Comparison of ENCODE assay signal across 25 mouse cellular contexts in genomic region chr5:84346728-84347499, GRCm38 (mm10).
DNase-seq lines count a peak whose midpoint lies in the region; ATAC-seq and TF ChIP-seq lines count a peak whose summit lies in the region.
"Had no signal": no experiment of that assay in that cellular context is flagged by ENCODE, and none has a peak within 500 bp of the region (broad histone marks: within the 10 kb centered on the region; RNA-seq: fewer than 3 reads in every experiment).

No protein-coding gene starts in this region.

- 63% methylated on average over 2 of the region's 2 CpGs for WGBS in forebrain, embryonic 13.5 days
- WGBS in forebrain, postnatal 0 days = 61% methylated on average over 2 of the region's 2 CpGs
- WGBS in hindbrain, embryonic 15.5 days = 89% methylated on average over 2 of the region's 2 CpGs
- 84% methylated on average over 2 of the region's 2 CpGs for WGBS in hindbrain, embryonic 16.5 days
- 73% methylated on average over 2 of the region's 2 CpGs for WGBS in midbrain, embryonic 13.5 days
- WGBS in midbrain, embryonic 15.5 days = 89% methylated on average over 2 of the region's 2 CpGs

- H3K4me1 ChIP-seq in forebrain, embryonic 13.5 days = peaks cover 4% of the 10 kb centered on the region; the same call in 1 of the 2 replicates
- no peaks in the 10 kb centered on the region for H3K4me1 ChIP-seq in forebrain, postnatal 0 days (ENCODE audit: insufficient read depth)
- H3K4me1 ChIP-seq in hindbrain, embryonic 15.5 days (replicated peaks) = no peaks in the 10 kb centered on the region
- no peaks in the 10 kb centered on the region for H3K4me1 ChIP-seq in hindbrain, embryonic 16.5 days (ENCODE audit: control insufficient read depth, insufficient read depth, low read depth, low read length)
- H3K4me1 ChIP-seq in midbrain, embryonic 13.5 days (replicated peaks) = peaks cover 11% of the 10 kb centered on the region
- H3K4me1 ChIP-seq in midbrain, embryonic 15.5 days = no peaks in the 10 kb centered on the region
- H3K4me1 ChIP-seq: heart, embryonic 10.5 days; heart, embryonic 13.5 days; hindbrain, embryonic 12.5 days had no signal

- H3K4me3 ChIP-seq in forebrain, embryonic 13.5 days = no peak overlapping the region
- no peak overlapping the region for H3K4me3 ChIP-seq in forebrain, postnatal 0 days (ENCODE audit: low read depth, low read length)
- no peak overlapping the region for H3K4me3 ChIP-seq in hindbrain, embryonic 15.5 days
- H3K4me3 ChIP-seq in hindbrain, embryonic 16.5 days (ENCODE audit: low read length) = no peak overlapping the region
- no peak overlapping the region for H3K4me3 ChIP-seq in midbrain, embryonic 13.5 days (replicated peaks)
- H3K4me3 ChIP-seq in midbrain, embryonic 15.5 days = no peak overlapping the region
- H3K4me3 ChIP-seq: forebrain, embryonic 12.5 days; heart, adult 2 months; heart, embryonic 10.5 days; heart, embryonic 13.5 days; hindbrain, embryonic 12.5 days had no signal

- H3K27me3 ChIP-seq in forebrain, embryonic 13.5 days = no peaks in the 10 kb centered on the region
- H3K27me3 ChIP-seq in forebrain, postnatal 0 days (ENCODE audit: insufficient read depth, low read length) = no peaks in the 10 kb centered on the region
- H3K27me3 ChIP-seq in hindbrain, embryonic 15.5 days = no peaks in the 10 kb centered on the region
- no peaks in the 10 kb centered on the region for H3K27me3 ChIP-seq in hindbrain, embryonic 16.5 days (replicated peaks; ENCODE audit: control insufficient read depth, insufficient read depth, low read length)
- no peaks in the 10 kb centered on the region for H3K27me3 ChIP-seq in midbrain, embryonic 13.5 days
- no peaks in the 10 kb centered on the region for H3K27me3 ChIP-seq in midbrain, embryonic 15.5 days (replicated peaks)
- H3K27me3 ChIP-seq: CH12.LX; forebrain, embryonic 12.5 days; heart, embryonic 13.5 days; hindbrain, embryonic 12.5 days; Patski had no signal

- no peak for DNase-seq in forebrain, postnatal 0 days
- no peak for DNase-seq in layer of hippocampus, postnatal 36 days
- DNase-seq: adrenal gland, postnatal 10 days; adrenal gland, postnatal 36 days; B cell, adult 2 months; cerebellum, adult 18-20 months; cerebellum, adult 9-10 months; cerebellum, postnatal 14 days; gastrocnemius, postnatal 10 days; gastrocnemius, postnatal 36 days; heart, adult 2 months; heart, postnatal 14 days; heart, postnatal 4 days had no signal

- no peak overlapping the region for H3K4me2 ChIP-seq in forebrain, embryonic 13.5 days
- no peak overlapping the region for H3K4me2 ChIP-seq in forebrain, postnatal 0 days (ENCODE audit: low read depth)
- no peak overlapping the region for H3K4me2 ChIP-seq in hindbrain, embryonic 15.5 days
- no peak overlapping the region for H3K4me2 ChIP-seq in hindbrain, embryonic 16.5 days (ENCODE audit: low read length)
- no peak overlapping the region for H3K4me2 ChIP-seq in midbrain, embryonic 13.5 days (replicated peaks)
- no peak overlapping the region for H3K4me2 ChIP-seq in midbrain, embryonic 15.5 days
- H3K4me2 ChIP-seq: forebrain, embryonic 12.5 days; heart, embryonic 13.5 days; hindbrain, embryonic 12.5 days had no signal

- no peak overlapping the region for H3K9ac ChIP-seq in forebrain, embryonic 13.5 days
- H3K9ac ChIP-seq in forebrain, postnatal 0 days = no peak overlapping the region
- H3K9ac ChIP-seq in hindbrain, embryonic 15.5 days = no peak overlapping the region
- H3K9ac ChIP-seq in hindbrain, embryonic 16.5 days (ENCODE audit: low read depth, low read length) = no peak overlapping the region
- no peak overlapping the region for H3K9ac ChIP-seq in midbrain, embryonic 13.5 days (replicated peaks)
- H3K9ac ChIP-seq in midbrain, embryonic 15.5 days = no peak overlapping the region
- H3K9ac ChIP-seq: forebrain, embryonic 12.5 days; heart, embryonic 13.5 days; hindbrain, embryonic 12.5 days had no signal

- no peak for TF ChIP-seq CTCF in forebrain, postnatal 0 days (IDR thresholded peaks at IDR 0.05; ENCODE audit: low read depth)

- peak; percentile 59; the same call in 1 of the 2 replicates for ATAC-seq in forebrain, embryonic 13.5 days
- ATAC-seq in forebrain, postnatal 0 days = no peak
- ATAC-seq in hindbrain, embryonic 15.5 days (ENCODE audit: low FRiP score, low read depth) = 0 out of 2 replicates have a peak, but pooled peaks have one; percentile 27
- ATAC-seq in hindbrain, embryonic 16.5 days = no peak
- peak; percentile 63; the same call in 1 of the 2 replicates for ATAC-seq in midbrain, embryonic 13.5 days
- peak; percentile 42; the same call in 1 of the 2 replicates for ATAC-seq in midbrain, embryonic 15.5 days (replicated peaks)
- ATAC-seq: Patski had no signal

- H3K36me3 ChIP-seq in forebrain, embryonic 13.5 days (ENCODE audit: poor library complexity, severe bottlenecking) = no peaks in the 10 kb centered on the region
- H3K36me3 ChIP-seq in forebrain, postnatal 0 days (ENCODE audit: insufficient read depth) = no peaks in the 10 kb centered on the region
- H3K36me3 ChIP-seq in hindbrain, embryonic 15.5 days = no peaks in the 10 kb centered on the region
- no peaks in the 10 kb centered on the region for H3K36me3 ChIP-seq in hindbrain, embryonic 16.5 days (ENCODE audit: control insufficient read depth, insufficient read depth, low read length)
- no peaks in the 10 kb centered on the region for H3K36me3 ChIP-seq in midbrain, embryonic 13.5 days
- no peaks in the 10 kb centered on the region for H3K36me3 ChIP-seq in midbrain, embryonic 15.5 days (replicated peaks)
- H3K36me3 ChIP-seq: forebrain, embryonic 12.5 days; G1E; heart, embryonic 10.5 days; heart, embryonic 13.5 days; hindbrain, embryonic 12.5 days had no signal

- no peaks in the 10 kb centered on the region for H3K9me3 ChIP-seq in forebrain, embryonic 13.5 days (replicated peaks)
- H3K9me3 ChIP-seq in forebrain, postnatal 0 days (ENCODE audit: low read length) = no peaks in the 10 kb centered on the region
- H3K9me3 ChIP-seq in hindbrain, embryonic 15.5 days = no peaks in the 10 kb centered on the region
- H3K9me3 ChIP-seq in hindbrain, embryonic 16.5 days (ENCODE audit: control insufficient read depth, low read length) = no peaks in the 10 kb centered on the region
- no peaks in the 10 kb centered on the region for H3K9me3 ChIP-seq in midbrain, embryonic 13.5 days
- no peaks in the 10 kb centered on the region for H3K9me3 ChIP-seq in midbrain, embryonic 15.5 days
- H3K9me3 ChIP-seq: forebrain, embryonic 12.5 days; G1E; heart, embryonic 10.5 days; heart, embryonic 13.5 days; hindbrain, embryonic 12.5 days had no signal

- no peak overlapping the region; the same call in 1 of the 2 replicates for H3K27ac ChIP-seq in forebrain, embryonic 13.5 days
- no peak overlapping the region for H3K27ac ChIP-seq in forebrain, postnatal 0 days (ENCODE audit: low read depth, low read length)
- no peak overlapping the region for H3K27ac ChIP-seq in hindbrain, embryonic 15.5 days (replicated peaks)
- no peak overlapping the region for H3K27ac ChIP-seq in hindbrain, embryonic 16.5 days (ENCODE audit: low read depth, low read length)
- H3K27ac ChIP-seq in midbrain, embryonic 13.5 days = no peak overlapping the region
- no peak overlapping the region for H3K27ac ChIP-seq in midbrain, embryonic 15.5 days
- H3K27ac ChIP-seq: forebrain, embryonic 12.5 days; heart, adult 2 months; heart, embryonic 10.5 days; heart, embryonic 13.5 days; hindbrain, embryonic 12.5 days had no signal

Comparison
In these comparisons a context has a peak if more than half of its experiments do, and no peak if none do; other contexts are left out.
1. ATAC-seq: peak in forebrain, embryonic 13.5 days (single experiment), hindbrain, embryonic 15.5 days (single experiment), midbrain, embryonic 13.5 days (single experiment) and midbrain, embryonic 15.5 days (single experiment); none in forebrain, postnatal 0 days (single experiment) and hindbrain, embryonic 16.5 days (single experiment).